Mouse (Mus musculus): ENCODE data around the gene Col9a1. TPM values are rescaled to one million over a fixed set of nuclear protein-coding genes. Genes with fewer than 3 reads are reported as not detected.

Col9a1 gene
- not detected in 2 replicates for polyA plus RNA-seq (2012; rRNA removed)

GRCm38 (mm10) chr1:24177224-24177851, at the start of gene Col9a1:
Col9a1 (plus strand) TSS chr1:24177610.
- Histone ChIP-seq H3K36me3 (ENCODE audit: control insufficient read depth, insufficient read depth, low read length) (no peaks in the 10 kb centered on the region), H3K4me1 (ENCODE audit: control insufficient read depth, insufficient read depth, low read length) (no peaks in the 10 kb centered on the region), H3K27ac (ENCODE audit: insufficient read depth, low read depth, low read length) (no peak within 1 kb of the TSS), H3K27me3 (replicated peaks; ENCODE audit: control insufficient read depth, insufficient read depth, low read length) (no peaks in the 10 kb centered on the region; the same call in 1 of the 2 replicates), H3K4me3 (ENCODE audit: insufficient read depth, low read depth, low read length) (no peak within 1 kb of the TSS)
- no peak for DNase-seq
- TF ChIP-seq POLR2A (IDR thresholded peaks at IDR 0.05; ENCODE audit: low read depth, low read length) (no peak), CTCF (conservative IDR thresholded peaks at IDR 0.05; ENCODE audit: insufficient read depth, insufficient read length, low read depth, low read length) (no peak)
- WGBS: 85% methylated on average over 6 of the region's 6 CpGs

GRCm38 (mm10) chr1:24127866-24128265, 49.5 kb upstream of the Col9a1 start:
- WGBS: 71% methylated on average over 6 of the region's 6 CpGs
- Histone ChIP-seq H3K27ac (ENCODE audit: insufficient read depth, low read depth, low read length) (no peak overlapping the region), H3K4me3 (ENCODE audit: insufficient read depth, low read depth, low read length) (no peak overlapping the region), H3K36me3 (ENCODE audit: control insufficient read depth, insufficient read depth, low read length) (no peaks in the 10 kb centered on the region), H3K27me3 (replicated peaks; ENCODE audit: control insufficient read depth, insufficient read depth, low read length) (no peaks in the 10 kb centered on the region), H3K4me1 (ENCODE audit: control insufficient read depth, insufficient read depth, low read length) (no peaks in the 10 kb centered on the region)
- no peak for DNase-seq
- TF ChIP-seq POLR2A (IDR thresholded peaks at IDR 0.05; ENCODE audit: low read depth, low read length): no peak
- TF ChIP-seq CTCF (conservative IDR thresholded peaks at IDR 0.05; ENCODE audit: insufficient read depth, insufficient read length, low read depth, low read length): no peak

GRCm38 (mm10) chr1:24133853-24134252, 43.6 kb upstream of the Col9a1 start:
- Histone ChIP-seq H3K36me3 (ENCODE audit: control insufficient read depth, insufficient read depth, low read length) (no peaks in the 10 kb centered on the region), H3K27ac (ENCODE audit: insufficient read depth, low read depth, low read length) (no peak overlapping the region), H3K4me1 (ENCODE audit: control insufficient read depth, insufficient read depth, low read length) (no peaks in the 10 kb centered on the region), H3K27me3 (replicated peaks; ENCODE audit: control insufficient read depth, insufficient read depth, low read length) (no peaks in the 10 kb centered on the region), H3K4me3 (ENCODE audit: insufficient read depth, low read depth, low read length) (no peak overlapping the region)
- TF ChIP-seq CTCF (conservative IDR thresholded peaks at IDR 0.05; ENCODE audit: insufficient read depth, insufficient read length, low read depth, low read length): no peak
- no peak for TF ChIP-seq POLR2A (IDR thresholded peaks at IDR 0.05; ENCODE audit: low read depth, low read length)
- no peak for DNase-seq
- WGBS: 51% methylated on average over 19 of the region's 19 CpGs

GRCm38 (mm10) chr1:24134792-24135191, 42.6 kb upstream of the Col9a1 start:
- peak; percentile 23 for DNase-seq
- WGBS: 0% methylated on average over 1 of the region's 1 CpGs
- TF ChIP-seq CTCF (conservative IDR thresholded peaks at IDR 0.05; ENCODE audit: insufficient read depth, insufficient read length, low read depth, low read length): peak; percentile 38; the same call in 1 of the 2 replicates
- TF ChIP-seq POLR2A (IDR thresholded peaks at IDR 0.05; ENCODE audit: low read depth, low read length): no peak
- Histone ChIP-seq H3K4me3 (ENCODE audit: insufficient read depth, low read depth, low read length) (no peak overlapping the region), H3K27ac (ENCODE audit: insufficient read depth, low read depth, low read length) (no peak overlapping the region), H3K27me3 (replicated peaks; ENCODE audit: control insufficient read depth, insufficient read depth, low read length) (no peaks in the 10 kb centered on the region), H3K4me1 (ENCODE audit: control insufficient read depth, insufficient read depth, low read length) (no peaks in the 10 kb centered on the region), H3K36me3 (ENCODE audit: control insufficient read depth, insufficient read depth, low read length) (no peaks in the 10 kb centered on the region)

GRCm38 (mm10) chr1:24137133-24137532, 40.3 kb upstream of the Col9a1 start:
- DNase-seq: peak; percentile 69
- 5% methylated on average over 3 of the region's 3 CpGs for WGBS
- TF ChIP-seq CTCF (conservative IDR thresholded peaks at IDR 0.05; ENCODE audit: insufficient read depth, insufficient read length, low read depth, low read length) (peak; percentile 97), POLR2A (IDR thresholded peaks at IDR 0.05; ENCODE audit: low read depth, low read length) (no peak)

GRCm38 (mm10) chr1:24140555-24140954, 36.9 kb upstream of the Col9a1 start:
- Histone ChIP-seq H3K36me3 (ENCODE audit: control insufficient read depth, insufficient read depth, low read length) (no peaks in the 10 kb centered on the region), H3K4me1 (ENCODE audit: control insufficient read depth, insufficient read depth, low read length) (no peaks in the 10 kb centered on the region), H3K4me3 (ENCODE audit: insufficient read depth, low read depth, low read length) (no peak overlapping the region), H3K27ac (ENCODE audit: insufficient read depth, low read depth, low read length) (no peak overlapping the region), H3K27me3 (replicated peaks; ENCODE audit: control insufficient read depth, insufficient read depth, low read length) (no peaks in the 10 kb centered on the region)
- 65% methylated on average over 6 of the region's 6 CpGs for WGBS
- TF ChIP-seq POLR2A (IDR thresholded peaks at IDR 0.05; ENCODE audit: low read depth, low read length): no peak
- no peak for TF ChIP-seq CTCF (conservative IDR thresholded peaks at IDR 0.05; ENCODE audit: insufficient read depth, insufficient read length, low read depth, low read length)
- peak; percentile 30 for DNase-seq

More at GRCm38 (mm10) chr1:24137133-24137532, 40.3 kb upstream of the Col9a1 start:
- H3K27ac ChIP-seq (ENCODE audit: insufficient read depth, low read depth, low read length): no peak overlapping the region
- H3K27me3 ChIP-seq (replicated peaks; ENCODE audit: control insufficient read depth, insufficient read depth, low read length): no peaks in the 10 kb centered on the region
- no peak overlapping the region for H3K4me3 ChIP-seq (ENCODE audit: insufficient read depth, low read depth, low read length)
- no peaks in the 10 kb centered on the region for H3K4me1 ChIP-seq (ENCODE audit: control insufficient read depth, insufficient read depth, low read length)
- no peaks in the 10 kb centered on the region for H3K36me3 ChIP-seq (ENCODE audit: control insufficient read depth, insufficient read depth, low read length)

- 89% methylated on average over 8 of the region's 8 CpGs for WGBS
- TF ChIP-seq CTCF (conservative IDR thresholded peaks at IDR 0.05; ENCODE audit: insufficient read depth, insufficient read length, low read depth, low read length) (no peak), POLR2A (IDR thresholded peaks at IDR 0.05; ENCODE audit: low read depth, low read length) (no peak)
- H3K4me1 ChIP-seq (ENCODE audit: control insufficient read depth, insufficient read depth, low read length): no peaks in the 10 kb centered on the region
- H3K27ac ChIP-seq (ENCODE audit: insufficient read depth, low read depth, low read length): no peak overlapping the region
- DNase-seq: no peak
- no peaks in the 10 kb centered on the region for H3K27me3 ChIP-seq (replicated peaks; ENCODE audit: control insufficient read depth, insufficient read depth, low read length)
- no peak overlapping the region for H3K4me3 ChIP-seq (ENCODE audit: insufficient read depth, low read depth, low read length)
- no peaks in the 10 kb centered on the region for H3K36me3 ChIP-seq (ENCODE audit: control insufficient read depth, insufficient read depth, low read length)
These were observed 33.9 kb upstream of the Col9a1 start for GRCm38 (mm10) chr1:24143504-24143903.
